Mouse (Mus musculus) embryonic fibroblast, embryonic 13.5 days (primary cell): ENCODE data around the gene Gm20388.

Source experiments
- CTCF ChIP-seq: IDR thresholded peaks from 2 replicates; pipeline ENCODE4 v1.5.1; 2011; ENCODE audit warnings: mild to moderate bottlenecking, control low read depth, low read length, moderate library complexity, borderline replicate concordance; ENCODE audit not compliant: insufficient read depth
- POLR2A ChIP-seq: IDR thresholded peaks from 2 replicates; pipeline ENCODE4 v1.6.1; 2011; ENCODE audit warnings: low read depth, mild to moderate bottlenecking, control low read depth, low read length, moderate library complexity

DNA sequence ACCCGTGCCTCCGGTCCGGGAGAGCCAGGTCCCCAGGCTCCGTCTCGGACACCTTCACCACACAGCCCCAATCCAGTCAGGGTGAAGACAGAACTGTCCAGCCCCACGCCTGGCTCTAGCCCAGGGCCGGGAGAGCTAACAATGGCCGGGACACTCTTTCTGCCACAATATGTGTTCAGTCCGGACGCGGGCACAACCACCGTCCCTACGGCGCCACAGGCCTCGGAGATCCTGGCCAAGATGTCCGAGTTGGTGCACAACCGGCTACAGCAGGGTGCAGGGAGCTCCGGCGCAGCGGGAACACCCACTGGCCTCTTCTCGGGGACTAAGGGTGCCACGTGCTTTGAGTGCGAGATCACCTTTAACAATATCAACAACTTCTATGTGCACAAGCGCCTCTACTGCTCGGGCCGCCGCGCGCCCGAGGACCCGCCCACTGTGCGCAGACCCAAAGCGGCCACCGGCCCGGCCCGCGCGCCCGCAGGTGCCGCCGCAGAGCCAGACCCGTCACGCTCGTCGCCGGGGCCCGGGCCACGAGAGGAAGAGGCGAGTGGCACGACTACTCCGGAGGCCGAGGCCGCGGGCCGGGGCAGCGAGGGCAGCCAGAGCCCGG is 2425.1 kb downstream of the Gm20388 start:
- TF ChIP-seq CTCF (no peak), POLR2A (no peak)
